Mouse (Mus musculus) forebrain, embryonic 10.5 days (tissue): ENCODE results near the gene Hbb-bs. TPM values are rescaled to one million over a fixed set of nuclear protein-coding genes. Genes with fewer than 3 reads are reported as not detected.

Experiments
- DNase-seq: peaks from one replicate; pipeline ENCODE4 v3.0.0-alpha.2; 2017; ENCODE audit warnings: low spot score; ENCODE audit errors: extremely low spot score
- H3K27ac ChIP-seq: fragments of 300-500 bp; sonication (generic); 2 replicates; pipeline ENCODE4 v1.5.1; 2016; ENCODE audit warnings: mild to moderate bottlenecking
- H3K27me3 ChIP-seq: fragments of 300-500 bp; sonication (generic); 2 replicates; pipeline ENCODE4 v1.6.1; 2016; ENCODE audit warnings: mild to moderate bottlenecking; ENCODE audit not compliant: poor library complexity, severe bottlenecking
- H3K36me3 ChIP-seq: fragments of 300-500 bp; sonication (generic); replicated peaks from 2 replicates; pipeline ENCODE4 v1.6.1; 2016; ENCODE audit warnings: mild to moderate bottlenecking, moderate library complexity
- H3K4me1 ChIP-seq: fragments of 300-500 bp; sonication (generic); 2 replicates; pipeline ENCODE4 v1.6.1; 2016
- H3K4me3 ChIP-seq: fragments of 300-500 bp; sonication (generic); 2 replicates; pipeline ENCODE4 v1.5.1; 2016; ENCODE audit warnings: mild to moderate bottlenecking, moderate library complexity
- H3K9me3 ChIP-seq: fragments of 300-500 bp; sonication (generic); 2 replicates; pipeline ENCODE4 v1.6.1; 2016; ENCODE audit warnings: mild to moderate bottlenecking, moderate library complexity
- WGBS: fragments of 180-500 bp; shearing (Covaris S2); methylation state at CpG from one replicate; pipeline ENCODE4 v1.1.7; 2016; 5-methylcytosine and 5-hydroxymethylcytosine counted together
- polyA plus RNA-seq: library from polyadenylated mRNA; unstranded; fragments of >200 nt; fragmentation: Nextera tagmentation; extraction: Ambion mirVana; gene quantifications from 2 replicates; pipeline ENCODE4 v1.2.1, GENCODE M21; 2016

Gene Hbb-bs
- 80.0 and 102 TPM in 2 replicates for polyA plus RNA-seq

DNA sequence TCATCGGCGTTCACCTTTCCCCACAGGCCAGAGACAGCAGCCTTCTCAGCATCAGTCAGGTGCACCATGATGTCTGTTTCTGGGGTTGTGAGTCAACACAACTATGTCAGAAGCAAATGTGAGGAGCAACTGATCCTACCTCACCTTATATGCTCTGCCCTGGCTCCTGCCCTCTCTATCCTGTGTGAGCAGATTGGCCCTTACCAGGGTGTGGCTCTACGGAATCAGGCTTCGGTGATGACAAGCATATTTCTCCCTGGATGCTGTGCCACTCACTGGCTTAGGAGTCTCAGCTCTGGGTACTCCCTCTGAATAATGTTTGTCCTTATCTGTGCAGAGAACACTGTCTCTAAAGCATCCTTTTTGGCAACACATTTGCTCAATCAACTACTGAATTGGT lies at the start of gene Hbb-bs:
TSS of gene Hbb-bs (minus strand) at position 289 of the 400 bp plus-strand sequence.
- H3K36me3 ChIP-seq = no peaks in the 10 kb centered on the region
- H3K4me3 ChIP-seq = no peak within 1 kb of the TSS
- 92% methylated on average over 4 of the region's 4 CpGs for WGBS
- H3K27ac ChIP-seq = no peak within 1 kb of the TSS
- DNase-seq = no peak
- H3K4me1 ChIP-seq = no peaks in the 10 kb centered on the region
- H3K27me3 ChIP-seq = no peaks in the 10 kb centered on the region
- no peaks in the 10 kb centered on the region for H3K9me3 ChIP-seq

DNA sequence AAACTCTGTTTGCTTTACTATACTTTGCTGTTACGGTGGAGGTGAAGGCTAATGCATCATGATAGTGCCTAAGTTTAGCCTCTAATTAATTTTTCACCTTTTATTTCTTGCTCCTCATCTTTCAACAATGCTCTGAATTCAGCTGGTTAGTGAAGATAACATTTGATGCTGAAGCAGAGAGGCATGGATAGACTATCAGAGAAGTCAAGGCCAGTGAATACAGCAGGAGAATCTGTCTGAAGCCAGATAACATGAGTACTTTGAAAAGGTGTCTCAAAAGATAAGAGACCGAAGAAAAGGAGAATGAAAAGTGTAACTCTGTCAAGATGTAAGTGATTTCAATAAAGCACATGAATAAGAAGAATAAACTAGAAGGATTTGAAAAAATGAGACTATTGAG lies 49.2 kb upstream of the Hbb-bs start:
- Histone ChIP-seq H3K36me3 (no peaks in the 10 kb centered on the region), H3K27me3 (no peaks in the 10 kb centered on the region), H3K4me1 (no peaks in the 10 kb centered on the region), H3K9me3 (no peaks in the 10 kb centered on the region), H3K4me3 (no peak overlapping the region), H3K27ac (no peak overlapping the region)
- DNase-seq = no peak
- 89% methylated on average over 2 of the region's 2 CpGs for WGBS

DNA sequence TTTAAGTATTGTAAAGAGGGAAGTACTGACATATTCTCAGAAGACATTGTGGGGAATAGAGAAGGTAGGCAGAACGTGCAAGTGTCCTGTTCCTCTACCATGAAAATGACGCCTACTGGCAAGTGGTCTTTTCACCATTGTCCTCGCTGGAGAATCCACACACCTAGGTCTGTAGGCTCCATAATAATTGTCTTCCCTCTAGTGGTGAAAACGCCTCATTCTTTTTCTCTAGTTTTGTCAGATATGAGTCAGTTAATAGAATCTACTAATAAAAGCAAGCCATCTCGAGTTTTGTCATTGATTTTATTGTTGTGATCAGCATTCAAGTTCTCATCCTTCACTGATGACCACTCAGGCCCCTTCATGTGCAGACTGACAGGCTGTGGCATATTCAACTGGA lies 46.6 kb upstream of the Hbb-bs start:
- Histone ChIP-seq H3K9me3 (no peaks in the 10 kb centered on the region), H3K4me3 (no peak overlapping the region), H3K4me1 (no peaks in the 10 kb centered on the region), H3K36me3 (no peaks in the 10 kb centered on the region), H3K27ac (no peak overlapping the region), H3K27me3 (no peaks in the 10 kb centered on the region)
- no peak for DNase-seq
- WGBS = 60% methylated on average over 5 of the region's 5 CpGs

DNA sequence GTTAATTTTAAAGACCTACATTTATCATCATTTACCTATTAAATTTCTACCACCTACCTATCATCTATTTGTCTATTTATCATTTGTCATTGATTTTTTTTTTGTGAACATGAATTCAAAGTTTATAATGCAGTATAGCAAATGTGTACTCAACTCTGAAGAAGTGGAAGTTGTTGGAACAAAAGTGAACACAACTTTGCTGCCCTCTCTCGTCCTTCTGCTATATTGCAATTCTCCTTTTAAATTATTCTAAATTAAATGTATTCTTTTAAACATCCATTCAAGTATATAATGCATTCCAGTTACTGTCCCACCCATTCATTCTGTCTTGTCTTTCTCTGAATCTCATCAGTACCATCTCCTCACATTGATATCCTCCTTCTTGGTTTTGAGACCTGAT lies 45.2 kb upstream of the Hbb-bs start:
- 12% methylated on average over 1 of the region's 1 CpGs for WGBS

DNA sequence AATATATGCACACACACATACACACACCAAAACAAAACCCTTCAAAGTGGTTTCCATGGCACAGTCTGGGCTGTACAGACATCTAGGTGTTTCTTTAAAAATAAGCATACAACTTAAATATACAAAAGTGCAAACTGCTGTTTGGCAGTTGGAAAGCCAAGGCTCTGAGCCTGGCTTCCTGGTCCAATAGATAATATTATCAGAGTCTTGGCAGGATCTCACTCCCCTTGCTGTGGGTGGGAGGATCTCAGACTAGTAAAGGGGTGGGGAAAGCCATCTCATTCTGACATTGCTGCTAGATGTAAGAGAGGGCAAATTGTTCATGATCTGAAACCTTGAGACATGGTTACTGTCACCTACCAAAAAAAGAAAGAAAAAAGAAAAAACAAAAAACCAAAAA lies 42.8 kb upstream of the Hbb-bs start:
- Histone ChIP-seq H3K27ac (no peak overlapping the region), H3K4me1 (no peaks in the 10 kb centered on the region), H3K36me3 (no peaks in the 10 kb centered on the region), H3K4me3 (no peak overlapping the region), H3K9me3 (no peaks in the 10 kb centered on the region), H3K27me3 (no peaks in the 10 kb centered on the region)
- no peak for DNase-seq

More for the DNA sequence above, 45.2 kb upstream of the Hbb-bs start:
- Histone ChIP-seq H3K27ac (no peak overlapping the region), H3K27me3 (no peaks in the 10 kb centered on the region), H3K9me3 (no peaks in the 10 kb centered on the region), H3K4me1 (no peaks in the 10 kb centered on the region), H3K36me3 (no peaks in the 10 kb centered on the region), H3K4me3 (no peak overlapping the region)
- DNase-seq = no peak

DNA sequence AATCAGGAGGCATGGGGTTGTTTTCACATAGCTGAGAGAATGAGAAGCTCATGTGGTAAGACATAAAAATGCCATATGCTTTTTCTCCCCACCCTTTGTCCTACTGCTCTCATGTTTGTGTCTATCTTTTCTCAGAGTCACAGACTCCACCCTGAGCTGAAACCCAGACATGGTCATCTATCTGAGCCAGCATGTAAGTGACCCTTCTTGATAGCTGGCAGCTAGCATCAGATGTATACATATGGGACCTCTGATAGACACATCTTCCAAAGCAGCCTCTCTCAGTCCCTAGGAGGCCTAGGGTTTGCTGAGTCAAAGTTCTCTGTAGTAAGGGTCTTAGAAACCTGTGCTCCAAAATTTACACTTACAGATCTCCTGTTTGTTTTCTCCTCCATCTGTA lies 37.8 kb upstream of the Hbb-bs start:
- no peak overlapping the region for H3K27ac ChIP-seq
- DNase-seq = no peak
- no peaks in the 10 kb centered on the region for H3K27me3 ChIP-seq
- no peaks in the 10 kb centered on the region for H3K4me1 ChIP-seq
- no peaks in the 10 kb centered on the region for H3K36me3 ChIP-seq
- no peak overlapping the region for H3K4me3 ChIP-seq
- H3K9me3 ChIP-seq = no peaks in the 10 kb centered on the region

DNA sequence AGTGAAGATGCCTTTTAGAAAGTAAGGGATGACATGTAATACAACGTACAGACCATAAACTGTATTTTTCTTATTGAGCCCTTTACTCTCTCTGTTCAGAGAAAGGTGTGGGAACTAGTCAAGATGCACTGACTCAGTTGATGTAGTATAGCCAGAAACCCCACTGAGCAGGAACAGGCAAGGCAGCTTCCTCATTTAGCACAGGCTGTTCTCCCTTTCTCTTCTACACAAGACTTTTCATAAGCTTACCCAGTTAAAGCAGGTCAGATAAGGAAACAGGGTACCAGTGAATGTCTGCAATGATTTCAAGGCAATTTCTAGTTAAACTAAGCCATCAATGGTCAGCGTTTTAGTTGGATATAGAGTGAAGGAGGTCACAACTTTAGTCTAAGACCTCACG lies 33.6 kb upstream of the Hbb-bs start:
- Histone ChIP-seq H3K27me3 (no peaks in the 10 kb centered on the region), H3K4me1 (no peaks in the 10 kb centered on the region), H3K27ac (no peak overlapping the region; the same call in 1 of the 2 replicates), H3K4me3 (no peak overlapping the region), H3K9me3 (no peaks in the 10 kb centered on the region), H3K36me3 (no peaks in the 10 kb centered on the region)
- no peak for DNase-seq
- WGBS = 89% methylated on average over 3 of the region's 3 CpGs

DNA sequence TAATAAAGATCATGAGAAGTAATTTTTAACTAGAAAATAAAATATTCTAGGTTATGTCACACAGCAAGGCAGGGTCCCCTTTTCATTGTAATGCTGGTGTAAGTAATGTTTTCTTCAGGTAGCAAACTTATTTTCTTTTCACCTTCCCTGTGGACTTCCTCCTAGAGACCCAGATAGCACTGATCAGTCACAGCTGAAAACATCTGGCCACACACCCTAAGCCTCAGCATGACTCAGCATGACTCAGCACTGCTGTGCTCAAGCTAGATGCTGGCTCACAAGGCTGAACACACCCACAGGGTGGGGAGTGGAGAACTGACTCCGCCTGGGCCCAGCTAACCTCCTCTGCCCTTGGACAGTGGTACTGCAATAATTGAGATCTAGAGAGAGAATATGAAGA lies 33.0 kb upstream of the Hbb-bs start:
- H3K27ac ChIP-seq = no peak overlapping the region
- no peaks in the 10 kb centered on the region for H3K27me3 ChIP-seq
- DNase-seq = peak; percentile 23
- no peaks in the 10 kb centered on the region for H3K4me1 ChIP-seq
- H3K4me3 ChIP-seq = no peak overlapping the region
- no peaks in the 10 kb centered on the region for H3K36me3 ChIP-seq
- no peaks in the 10 kb centered on the region for H3K9me3 ChIP-seq
- 46% methylated on average over 1 of the region's 1 CpGs for WGBS

DNA sequence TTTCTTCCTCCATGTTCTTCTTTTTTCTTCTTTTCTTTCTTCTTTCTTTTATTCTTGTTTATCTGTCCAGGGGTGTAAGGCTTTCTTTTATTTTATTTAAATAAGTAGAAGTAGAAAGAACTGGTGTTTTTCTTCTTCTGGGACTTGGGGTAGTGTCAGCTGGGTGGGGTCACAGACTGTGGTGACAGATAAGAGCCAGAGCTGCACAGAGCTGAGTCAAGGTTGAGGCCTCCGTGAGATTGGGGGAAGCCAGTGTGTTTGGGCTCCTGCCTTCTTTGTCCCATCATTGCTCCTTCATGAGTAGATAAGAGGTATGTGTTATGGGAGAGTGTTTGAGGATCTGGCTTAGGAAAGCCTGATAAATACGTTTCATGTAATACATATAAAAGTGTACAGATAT lies 31.2 kb upstream of the Hbb-bs start:
- DNase-seq = no peak
- Histone ChIP-seq H3K4me1 (no peaks in the 10 kb centered on the region), H3K4me3 (no peak overlapping the region), H3K27me3 (no peaks in the 10 kb centered on the region), H3K27ac (no peak overlapping the region), H3K36me3 (no peaks in the 10 kb centered on the region), H3K9me3 (no peaks in the 10 kb centered on the region)
- whole genome bisulfite sequencing = 68% methylated on average over 2 of the region's 2 CpGs

DNA sequence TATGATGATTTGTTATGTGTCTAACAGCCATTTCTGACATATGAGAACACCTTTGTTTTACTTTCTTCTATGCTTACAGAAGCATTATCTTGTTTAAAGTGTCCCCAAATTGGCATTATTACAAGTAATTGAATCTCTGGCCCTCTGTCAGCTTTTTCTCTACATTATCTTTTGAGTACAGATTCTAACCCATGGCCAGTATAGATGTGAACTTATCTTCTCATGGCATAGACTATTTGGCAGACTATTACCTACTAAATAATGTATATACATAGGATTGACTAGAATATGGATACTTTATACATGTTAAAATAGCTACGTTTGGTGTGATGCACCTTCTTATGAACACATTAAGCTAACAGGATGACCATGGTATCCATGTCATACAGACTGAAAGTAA lies 26.8 kb upstream of the Hbb-bs start:
- no peak for DNase-seq
- WGBS = 73% methylated on average over 1 of the region's 1 CpGs
- Histone ChIP-seq H3K4me1 (no peaks in the 10 kb centered on the region), H3K9me3 (no peaks in the 10 kb centered on the region), H3K4me3 (no peak overlapping the region), H3K27ac (no peak overlapping the region), H3K36me3 (no peaks in the 10 kb centered on the region), H3K27me3 (no peaks in the 10 kb centered on the region)

DNA sequence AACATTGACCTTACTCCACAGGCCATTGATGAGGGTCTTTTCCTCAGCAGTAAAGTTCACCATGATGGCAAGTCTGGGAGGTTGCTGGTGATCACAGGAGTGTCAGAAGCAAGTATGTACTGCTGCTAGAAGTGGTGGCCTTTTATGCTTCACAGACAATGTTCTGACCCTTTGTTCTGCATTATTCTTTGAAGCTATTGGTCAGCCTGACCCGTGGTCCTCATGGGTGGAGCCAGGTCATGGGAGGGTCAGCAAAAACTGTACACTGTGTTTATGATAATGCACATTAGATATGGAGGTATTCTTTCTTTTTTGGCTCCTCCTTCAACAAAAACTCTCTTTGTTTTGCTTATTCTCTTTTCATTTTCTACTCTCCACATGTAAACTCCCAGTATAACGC lies 25.2 kb upstream of the Hbb-bs start, which contains the start of gene Hbb-y:
TSS of gene Hbb-y (minus strand) at position 127 of the 400 bp plus-strand sequence.
- WGBS = 77% methylated on average over 2 of the region's 2 CpGs
- Histone ChIP-seq H3K27me3 (no peaks in the 10 kb centered on the region), H3K36me3 (no peaks in the 10 kb centered on the region), H3K27ac (no peak within 1 kb of the TSS), H3K4me3 (no peak within 1 kb of the TSS), H3K4me1 (no peaks in the 10 kb centered on the region), H3K9me3 (no peaks in the 10 kb centered on the region)
- DNase-seq = no peak

DNA sequence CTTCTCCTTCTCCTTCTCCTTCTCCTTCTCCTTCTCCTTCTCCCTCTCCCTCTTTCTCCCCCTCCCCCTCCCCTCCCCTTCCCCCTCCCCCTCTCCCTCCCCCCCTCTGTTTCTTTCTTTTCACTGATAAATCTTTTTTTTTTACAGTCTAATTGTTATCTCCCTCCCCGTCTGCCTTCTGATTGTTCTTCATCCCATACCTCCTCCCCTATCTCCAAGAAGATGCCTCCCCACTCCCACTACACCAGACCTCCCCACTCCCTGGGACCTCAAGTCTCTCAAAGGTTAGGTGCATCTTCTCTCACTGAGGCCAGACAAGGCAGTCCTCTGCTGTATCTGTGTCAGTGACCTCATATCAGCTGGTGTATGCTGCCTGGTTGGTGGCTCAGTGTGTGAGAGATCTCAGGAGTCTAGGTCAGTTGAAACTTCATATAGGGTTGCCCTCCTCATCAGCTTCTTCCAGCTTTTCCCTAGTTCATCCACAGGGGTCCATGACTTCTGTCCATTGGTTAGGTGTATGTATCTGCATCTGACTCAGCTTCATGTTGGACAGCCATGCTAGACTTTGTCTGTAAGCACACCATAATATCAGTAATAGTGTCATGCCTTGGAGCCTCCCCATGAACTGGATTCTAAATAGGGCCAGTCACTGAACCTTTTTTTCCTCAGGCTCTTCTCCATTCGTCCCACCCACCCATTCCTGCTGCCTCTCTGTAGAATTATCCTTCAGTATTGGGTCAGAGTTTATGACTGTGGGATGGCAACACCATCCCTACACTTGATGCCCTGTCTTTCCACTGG lies 16.8 kb upstream of the Hbb-bs start:
- Histone ChIP-seq H3K27ac (no peak overlapping the region), H3K4me1 (no peaks in the 10 kb centered on the region), H3K27me3 (no peaks in the 10 kb centered on the region), H3K4me3 (no peak overlapping the region), H3K9me3 (no peaks in the 10 kb centered on the region), H3K36me3 (no peaks in the 10 kb centered on the region)
- WGBS = 71% methylated on average over 2 of the region's 2 CpGs
- no peak for DNase-seq

DNA sequence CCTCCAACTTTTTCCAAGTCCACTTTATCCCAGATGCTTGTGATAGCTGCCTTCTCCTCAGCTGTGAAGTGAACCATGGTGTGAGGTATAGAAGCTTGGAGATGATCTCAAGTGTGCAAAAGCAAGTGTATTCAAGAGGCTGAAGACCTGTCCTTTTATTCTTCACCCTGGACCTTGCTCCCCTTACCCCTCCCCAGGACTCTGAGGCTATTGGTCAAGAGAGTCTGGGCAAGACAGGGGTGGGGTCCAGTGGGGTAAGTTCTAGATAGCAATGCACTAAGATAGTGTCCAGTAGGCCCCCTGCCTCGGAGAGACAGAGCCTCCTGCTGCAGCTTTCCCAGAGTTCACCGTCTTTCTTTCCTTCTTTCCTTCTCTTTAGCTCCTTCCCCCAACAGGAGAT lies 15.1 kb upstream of the Hbb-bs start, which contains the start of gene Hbb-bh1:
TSS of gene Hbb-bh1 (minus strand) at position 131 of the 400 bp plus-strand sequence.
- DNase-seq = no peak
- Histone ChIP-seq H3K36me3 (no peaks in the 10 kb centered on the region), H3K9me3 (no peaks in the 10 kb centered on the region), H3K4me1 (no peaks in the 10 kb centered on the region), H3K27ac (no peak within 1 kb of the TSS), H3K27me3 (no peaks in the 10 kb centered on the region), H3K4me3 (peak within 1 kb of the TSS; percentile 6; the same call in 1 of the 2 replicates)
- 90% methylated on average over 2 of the region's 2 CpGs for WGBS
